Mouse (Mus musculus) liver, adult (tissue): ENCODE results near the gene Tk1.

Source experiments
- GATA4 ChIP-seq: IDR thresholded peaks from 2 replicates; pipeline ENCODE4 v1.6.1; 2014; ENCODE audit warnings: mild to moderate bottlenecking, low read length; ENCODE audit not compliant: insufficient replicate concordance

Gene Tk1

GRCm38 (mm10) chr11:117832086-117832969 lies 6.4 kb upstream of the Tk1 start:
- no peak for TF ChIP-seq GATA4

DNA sequence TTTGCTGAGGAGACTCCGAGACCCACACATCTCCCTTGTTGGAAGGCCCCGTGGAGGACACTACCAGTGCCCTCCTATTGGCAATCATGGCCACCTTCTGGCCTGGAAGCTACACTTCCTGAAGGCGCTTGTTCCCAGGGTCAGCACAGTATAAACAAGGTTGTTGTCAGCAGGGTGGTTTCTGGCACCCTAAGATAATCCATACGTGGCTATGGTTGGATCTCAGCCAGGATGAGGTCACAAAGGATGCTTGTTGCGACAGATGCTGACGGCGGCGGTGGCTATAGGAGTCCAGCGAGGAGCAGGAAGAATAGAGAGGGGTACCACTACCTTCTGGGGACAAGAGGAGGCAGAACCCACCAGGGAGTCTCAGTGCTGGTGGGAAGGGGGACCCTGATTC lies 4.5 kb upstream of the Tk1 start:
- TF ChIP-seq GATA4: no peak

DNA sequence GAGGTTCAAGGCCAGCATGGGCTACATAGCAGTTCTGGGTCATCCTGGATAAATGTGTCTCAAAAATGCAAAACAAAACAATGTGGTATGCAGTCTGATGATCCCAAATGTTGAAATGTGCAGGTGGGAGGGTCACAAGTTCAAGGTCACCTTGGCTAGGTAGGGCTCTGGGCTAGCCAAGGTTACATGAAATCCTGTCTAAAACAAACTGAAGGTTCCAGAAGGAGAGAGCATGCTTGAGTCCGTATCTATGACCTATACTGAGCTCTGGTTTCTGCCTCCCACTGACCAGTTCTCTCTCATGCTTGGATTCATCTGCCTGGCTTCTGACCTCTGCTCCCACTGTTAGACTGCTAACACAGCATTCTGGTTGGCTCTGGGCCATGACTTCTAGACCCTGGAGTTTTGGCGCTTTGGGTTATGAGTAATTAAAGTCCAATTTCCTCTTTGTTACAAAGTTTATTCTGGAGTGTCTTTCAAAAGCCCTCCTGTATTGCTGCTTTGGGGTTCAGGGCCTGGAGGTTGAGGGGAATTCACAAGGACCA lies 3.9 kb upstream of the Tk1 start:
- TF ChIP-seq GATA4: no peak

- TF ChIP-seq GATA4: peak; percentile 82
Measured at GRCm38 (mm10) chr11:117828888-117829604, 3.2 kb upstream of the Tk1 start.

- no peak for TF ChIP-seq GATA4
Measured at GRCm38 (mm10) chr11:117828149-117828887, 2.4 kb upstream of the Tk1 start.

GRCm38 (mm10) chr11:117827386-117827785 lies 1.5 kb upstream of the Tk1 start:
- no peak for TF ChIP-seq GATA4

DNA sequence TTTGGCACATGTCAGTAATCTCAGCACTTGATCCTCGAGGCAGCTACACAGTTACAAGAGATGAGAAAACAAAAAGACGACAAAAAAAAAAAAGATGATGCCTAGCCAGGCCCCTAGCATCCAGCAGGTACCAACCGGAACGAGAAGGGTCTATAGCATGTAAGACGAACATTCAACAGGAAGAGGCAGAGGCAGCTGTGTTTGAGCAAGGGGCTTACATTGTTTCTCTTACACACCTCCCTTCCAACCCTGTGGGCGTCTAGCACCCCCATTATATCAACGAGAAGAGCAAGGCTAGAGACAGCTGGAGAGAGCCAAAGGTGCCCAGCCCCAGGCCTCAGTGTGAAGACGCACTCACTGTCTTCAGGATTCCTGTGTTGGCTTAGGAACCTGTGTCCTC lies 1.0 kb upstream of the Tk1 start:
- no peak for TF ChIP-seq GATA4

GRCm38 (mm10) chr11:117826164-117826563 lies 272 bp upstream of the Tk1 start:
- no peak for TF ChIP-seq GATA4

DNA sequence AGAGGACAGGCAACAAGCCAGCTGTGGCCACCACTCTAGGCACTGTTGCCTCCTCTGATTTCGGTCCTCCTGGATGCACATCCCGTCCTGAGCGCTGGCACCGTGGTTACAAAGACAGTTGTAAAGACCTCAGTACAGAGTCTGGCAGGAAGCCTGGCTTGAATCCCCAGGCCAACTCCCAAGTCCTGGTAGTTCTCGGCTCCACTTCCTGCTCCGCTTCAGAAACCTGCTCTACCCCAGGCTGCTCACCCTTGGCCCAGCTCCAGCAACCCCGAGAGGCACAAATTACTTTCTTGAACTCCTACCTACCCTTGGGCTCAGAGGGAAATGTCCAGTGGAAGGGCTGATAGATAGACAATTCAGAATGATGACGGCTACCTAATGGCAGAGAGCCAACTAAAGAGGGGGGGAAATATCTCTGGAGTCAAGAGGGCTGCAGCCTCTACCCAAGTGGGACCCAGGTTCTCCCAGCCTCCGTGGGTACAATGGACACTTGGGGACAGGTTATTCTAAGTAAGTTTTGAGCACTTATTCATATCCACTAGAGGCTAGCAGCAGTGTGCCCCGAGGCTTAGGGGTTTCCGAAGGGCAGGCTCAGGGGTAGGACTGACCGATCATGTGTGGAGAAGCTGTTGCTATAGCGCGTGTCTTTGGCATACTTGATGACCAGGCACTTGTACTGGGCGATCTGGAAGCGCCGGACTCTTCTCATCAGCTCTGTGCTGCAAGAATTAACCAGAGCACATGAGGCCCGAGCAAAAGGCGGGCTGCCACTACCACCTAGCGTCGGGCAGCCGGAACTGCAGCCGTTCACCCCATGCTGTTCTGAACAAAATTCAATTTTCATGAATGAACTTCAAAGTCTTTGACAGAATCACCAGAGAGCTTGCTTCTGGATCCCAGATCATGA lies 1.6 kb downstream of the Tk1 start:
- no peak for TF ChIP-seq GATA4

DNA sequence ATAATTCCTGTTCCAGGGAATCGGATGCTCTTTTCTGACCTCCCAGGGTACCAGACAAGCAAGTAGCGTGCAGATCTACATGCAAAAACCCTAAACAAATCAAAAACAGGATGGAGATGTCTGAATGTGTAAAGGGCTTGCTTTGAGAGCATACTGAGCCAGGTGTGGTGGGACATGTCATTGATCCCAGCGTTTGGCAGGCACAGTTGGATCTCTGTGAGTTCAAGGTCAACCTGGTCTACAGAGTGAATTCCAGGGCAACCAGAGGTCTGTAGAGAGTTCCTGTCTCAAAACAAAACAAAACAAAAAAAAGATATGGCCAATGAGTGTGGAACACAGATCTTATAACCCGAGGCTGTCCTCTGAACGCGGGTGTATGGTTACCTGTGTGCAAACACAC lies 2.5 kb downstream of the Tk1 start:
- TF ChIP-seq GATA4: no peak

- no peak for TF ChIP-seq GATA4
Measured at GRCm38 (mm10) chr11:117822728-117823241, 3.1 kb downstream of the Tk1 start.

GRCm38 (mm10) chr11:117821868-117822267 lies 4.0 kb downstream of the Tk1 start:
- no peak for TF ChIP-seq GATA4

DNA sequence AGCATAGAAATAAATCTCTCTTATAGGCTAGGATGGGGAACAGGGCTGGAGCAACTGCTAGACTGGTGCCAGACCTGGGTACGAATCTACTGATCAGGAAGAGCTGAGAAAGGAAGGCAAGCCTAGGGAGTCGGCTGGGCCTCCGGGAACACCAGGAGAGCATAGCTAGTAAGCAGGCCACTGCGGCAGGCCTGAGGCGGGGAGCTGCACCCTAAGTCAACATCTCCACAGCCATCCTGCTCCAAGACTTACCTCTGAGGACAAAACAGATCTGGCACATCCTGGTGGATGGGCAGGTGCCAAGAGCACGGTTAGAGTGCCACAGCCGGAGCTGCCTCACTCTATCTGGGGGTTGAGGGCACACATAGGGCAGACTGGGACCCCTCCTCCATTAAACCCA lies 5.7 kb downstream of the Tk1 start:
- no peak for TF ChIP-seq GATA4

- no peak for TF ChIP-seq GATA4
Measured at GRCm38 (mm10) chr11:117819095-117819494, 6.8 kb downstream of the Tk1 start.
